ENCODE assay signal across 8 mouse cellular contexts in genomic region chr2:129065437-129066282, GRCm38 (mm10). TPM values are rescaled to one million over a fixed set of nuclear protein-coding genes. Genes with fewer than 3 reads are reported as not detected.
DNase-seq lines count a peak whose midpoint lies in the region; ATAC-seq and TF ChIP-seq lines count a peak whose summit lies in the region.

Ttl (plus strand) TSS chr2:129065942.

- H3K4me3 ChIP-seq in CH12.LX (replicated peaks in 1 of 3; ENCODE audit: low read depth in 2 of 3, low read length in 2 of 3, poor library complexity in 1 of 3), result peak within 1 kb of the TSS; percentile 54 to 86 (median 72)
- H3K4me3 ChIP-seq in forebrain, embryonic 10.5 days, result peak within 1 kb of the TSS; percentile 90
- peak within 1 kb of the TSS; percentile 76 to 85 for H3K4me3 ChIP-seq in heart, embryonic 14.5 days (ENCODE audit: control insufficient read depth in 1 of 2, insufficient read depth in 1 of 2, low read depth in 1 of 2, low read length in 2 of 2)
- H3K4me3 ChIP-seq in kidney, postnatal 0 days (replicated peaks; ENCODE audit: low read depth, low read length), result peak within 1 kb of the TSS; percentile 67
- H3K4me3 ChIP-seq in liver, embryonic 13.5 days (replicated peaks), result peak within 1 kb of the TSS; percentile 75

- peak; percentile 49 for DNase-seq in CH12.LX (ENCODE audit: extremely low read depth)
- DNase-seq in c-Kit-positive CD71-negative TER-119-negative erythroid progenitor cells, embryonic 14.5 days (ENCODE audit: low read depth), result peak; percentile 52
- DNase-seq in forebrain, embryonic 10.5 days (ENCODE audit: extremely low spot score, low spot score), result peak; percentile 78
- DNase-seq in kidney, postnatal 0 days (ENCODE audit: low spot score), result peak; percentile 75
- DNase-seq in liver, embryonic 13.5 days, result peak; percentile 63
- peak; percentile 49 to 65 for DNase-seq in natural killer cell, adult 2 months (ENCODE audit: low spot score in 2 of 2)
- DNase-seq in splenic B cell, adult 2 months (ENCODE audit: low read depth, low spot score), result peak; percentile 79

- peak within 1 kb of the TSS; percentile 83 for H3K4me2 ChIP-seq in CH12.LX (ENCODE audit: insufficient read depth, low read depth, poor library complexity, severe bottlenecking)
- peak within 1 kb of the TSS; percentile 82 for H3K4me2 ChIP-seq in heart, embryonic 14.5 days (ENCODE audit: low read length)
- peak within 1 kb of the TSS; percentile 68 for H3K4me2 ChIP-seq in kidney, postnatal 0 days (ENCODE audit: low read length)
- H3K4me2 ChIP-seq in liver, embryonic 13.5 days, result peak within 1 kb of the TSS; percentile 98

- peak; percentile 91 for ATAC-seq in heart, embryonic 14.5 days (ENCODE audit: insufficient number of reproducible peaks, insufficient read depth, low FRiP score, low read depth)
- ATAC-seq in kidney, postnatal 0 days (replicated peaks; ENCODE audit: low FRiP score, low read depth), result peak; percentile 95
- ATAC-seq in liver, embryonic 13.5 days (ENCODE audit: low read depth), result peak; percentile 92

- no peak within 1 kb of the TSS for H3K27ac ChIP-seq in CH12.LX (ENCODE audit: insufficient read depth, low read depth)
- peak within 1 kb of the TSS; percentile 90 for H3K27ac ChIP-seq in forebrain, embryonic 10.5 days
- peak within 1 kb of the TSS; percentile 20 to 40; a peak in 2 of 4 replicates for H3K27ac ChIP-seq in heart, embryonic 14.5 days (replicated peaks in 1 of 2; ENCODE audit: control insufficient read depth in 1 of 2, insufficient read depth in 1 of 2, low read depth in 2 of 2, low read length in 2 of 2)
- peak within 1 kb of the TSS; percentile 62 for H3K27ac ChIP-seq in kidney, postnatal 0 days
- H3K27ac ChIP-seq in liver, embryonic 13.5 days, result peak within 1 kb of the TSS; percentile 6; the same call in 1 of the 2 replicates

- H3K9ac ChIP-seq in CH12.LX (ENCODE audit: insufficient read depth, low read depth), result peak within 1 kb of the TSS; percentile 27; the same call in 1 of the 2 replicates
- H3K9ac ChIP-seq in heart, embryonic 14.5 days (ENCODE audit: low read length), result peak within 1 kb of the TSS; percentile 82
- peak within 1 kb of the TSS; percentile 69 for H3K9ac ChIP-seq in kidney, postnatal 0 days (ENCODE audit: low read depth, low read length)
- H3K9ac ChIP-seq in liver, embryonic 13.5 days, result peak within 1 kb of the TSS; percentile 80

- H3K9me3 ChIP-seq in CH12.LX (replicated peaks; ENCODE audit: low read length), result no peaks in the 10 kb centered on the region
- H3K9me3 ChIP-seq in forebrain, embryonic 10.5 days, result peaks cover 6% of the 10 kb centered on the region; the same call in 1 of the 2 replicates
- H3K9me3 ChIP-seq in heart, embryonic 14.5 days (ENCODE audit: control insufficient read depth, low read length), result no peaks in the 10 kb centered on the region
- H3K9me3 ChIP-seq in kidney, postnatal 0 days (replicated peaks; ENCODE audit: low read length), result no peaks in the 10 kb centered on the region
- H3K9me3 ChIP-seq in liver, embryonic 13.5 days (replicated peaks), result no peaks in the 10 kb centered on the region

- dilution Hi-C loops in CH12.LX (cut with MboI; ENCODE audit: extremely low pct_ligation_motif_present, extremely low pct_unique_long_range_greater_than_20kb, low sequenced_read_pairs), result no loop called here

- H3K27me3 ChIP-seq in CH12.LX (replicated peaks), result peaks cover 7% of the 10 kb centered on the region
- no peaks in the 10 kb centered on the region for H3K27me3 ChIP-seq in forebrain, embryonic 10.5 days (ENCODE audit: poor library complexity, severe bottlenecking)
- H3K27me3 ChIP-seq in heart, embryonic 14.5 days (ENCODE audit: control insufficient read depth, insufficient read depth, low read length), result no peaks in the 10 kb centered on the region
- no peaks in the 10 kb centered on the region for H3K27me3 ChIP-seq in kidney, postnatal 0 days (ENCODE audit: insufficient read depth, low read length)
- H3K27me3 ChIP-seq in liver, embryonic 13.5 days, result peaks cover 4% of the 10 kb centered on the region; the same call in 1 of the 2 replicates
- no peaks in the 10 kb centered on the region for H3K27me3 ChIP-seq in splenic B cell, adult 2 months (ENCODE audit: control insufficient read depth, insufficient read depth, low read length, poor library complexity, severe bottlenecking)

- peak; percentile 50; the same call in 1 of the 2 replicates for TF ChIP-seq POLR2A in CH12.LX (IDR thresholded peaks at IDR 0.05; ENCODE audit: low read depth, low read length)

- in situ Hi-C loops in CH12.LX (cut with MboI; ENCODE audit: low pct_ligation_motif_present, low pct_unique_long_range_greater_than_20kb, low sequenced_read_pairs), result no loop called here

- TF ChIP-seq CTCF in CH12.LX (conservative IDR thresholded peaks at IDR 0.05 in 1 of 2, IDR thresholded peaks at IDR 0.05 in 1 of 2; ENCODE audit: low read depth in 2 of 2, low read length in 2 of 2), result no peak
- no peak for TF ChIP-seq CTCF in kidney, postnatal 0 days (IDR thresholded peaks at IDR 0.05; ENCODE audit: low read depth)

- no peak for TF ChIP-seq RAD21 in CH12.LX (IDR thresholded peaks at IDR 0.05; ENCODE audit: low read depth, low read length)

- no peak for TF ChIP-seq EP300 in CH12.LX (IDR thresholded peaks at IDR 0.05; ENCODE audit: low read length)

- H3K79me2 ChIP-seq in CH12.LX (replicated peaks; ENCODE audit: control insufficient read depth, extremely low read depth, insufficient read depth, poor library complexity, severe bottlenecking), result no peaks in the 10 kb centered on the region

- WGBS in forebrain, embryonic 10.5 days, result 1% methylated on average over 62 of the region's 62 CpGs
- 1% methylated on average over 60 of the region's 62 CpGs for WGBS in heart, embryonic 14.5 days
- 1% methylated on average over 62 of the region's 62 CpGs for WGBS in kidney, postnatal 0 days
- 3% methylated on average over 56 of the region's 62 CpGs for WGBS in liver, embryonic 13.5 days (ENCODE audit: insufficient replicate concordance)

- no peaks in the 10 kb centered on the region for H3K36me3 ChIP-seq in CH12.LX (replicated peaks in 1 of 2; ENCODE audit: control insufficient read depth in 1 of 2, insufficient read depth in 1 of 2, low read length in 1 of 2)
- H3K36me3 ChIP-seq in forebrain, embryonic 10.5 days (replicated peaks), result peaks cover 21% of the 10 kb centered on the region
- 0 out of 2 replicates have a peak, but pooled peaks cover 5% of the 10 kb centered on the region for H3K36me3 ChIP-seq in heart, embryonic 14.5 days (ENCODE audit: control insufficient read depth, insufficient read depth, low read length)
- H3K36me3 ChIP-seq in kidney, postnatal 0 days (ENCODE audit: insufficient read depth, low read length), result no peaks in the 10 kb centered on the region
- no peaks in the 10 kb centered on the region for H3K36me3 ChIP-seq in liver, embryonic 13.5 days
- no peaks in the 10 kb centered on the region for H3K36me3 ChIP-seq in splenic B cell, adult 2 months (ENCODE audit: control insufficient read depth, insufficient read depth, low read length, poor library complexity, severe bottlenecking)

- peaks cover 0 to 7% of the 10 kb centered on the region in 2 experiments; a peak in 2 of 4 replicates for H3K4me1 ChIP-seq in CH12.LX (ENCODE audit: control insufficient read depth in 1 of 2, insufficient read depth in 2 of 2)
- peaks cover 25% of the 10 kb centered on the region for H3K4me1 ChIP-seq in forebrain, embryonic 10.5 days
- peaks cover 3 to 10% of the 10 kb centered on the region in 2 experiments; a peak in 3 of 4 replicates for H3K4me1 ChIP-seq in heart, embryonic 14.5 days (ENCODE audit: control insufficient read depth in 2 of 2, insufficient read depth in 2 of 2, low read length in 2 of 2)
- H3K4me1 ChIP-seq in kidney, postnatal 0 days (replicated peaks; ENCODE audit: insufficient read depth, low read length), result no peaks in the 10 kb centered on the region
- peaks cover 20% of the 10 kb centered on the region for H3K4me1 ChIP-seq in liver, embryonic 13.5 days (replicated peaks)

TF ChIP-seq in CH12.LX, 34 proteins besides CTCF, POLR2A, EP300 and RAD21:
- TF ChIP-seq HCFC1 (IDR thresholded peaks at IDR 0.05; ENCODE audit: low read depth, low read length) (no peak), PAX5 (IDR thresholded peaks at IDR 0.05; ENCODE audit: low read length) (no peak), MYC (IDR thresholded peaks at IDR 0.05; ENCODE audit: low read depth, low read length) (no peak), CHD2 (IDR thresholded peaks at IDR 0.05; ENCODE audit: low read length) (no peak), MXI1 (IDR thresholded peaks at IDR 0.05; ENCODE audit: low read depth, low read length) (no peak), NELFE (IDR thresholded peaks at IDR 0.05; ENCODE audit: low read depth, low read length) (peak; percentile 50), TCF12 (IDR thresholded peaks at IDR 0.05; ENCODE audit: low read depth, low read length) (peak; percentile 14; the same call in 1 of the 2 replicates), BHLHE40 (IDR thresholded peaks at IDR 0.05; ENCODE audit: low read depth, low read length) (no peak), SIN3A (IDR thresholded peaks at IDR 0.05; ENCODE audit: low read length) (peak; percentile 50; the same call in 1 of the 2 replicates), MAFK (IDR thresholded peaks at IDR 0.05; ENCODE audit: insufficient replicate concordance, low read length) (no peak), TBP (conservative IDR thresholded peaks at IDR 0.05; ENCODE audit: low read depth, low read length) (no peak), ZKSCAN1 (IDR thresholded peaks at IDR 0.05; ENCODE audit: borderline replicate concordance, low read depth, low read length) (no peak)

RNA-seq across cellular contexts. Expression of gene Ttl, which starts in this region (rescaled TPM):
- total RNA-seq in CH12.LX (2012; rRNA removed) (1.6 and 1.8 TPM in 2 replicates), CH12.LX (2014; rRNA removed) (2.7 and 3.1 TPM in 2 replicates)
- 2.9 and 4.0 TPM in 2 replicates for polyA plus RNA-seq in CH12.LX (2012; ENCODE audit: insufficient read length, low read depth)
- 12.4 and 14.0 TPM in 2 replicates for polyA plus RNA-seq in forebrain, embryonic 10.5 days (2016; fragmentation: Nextera tagmentation; extraction: Ambion mirVana)
- polyA plus RNA-seq in heart, embryonic 14.5 days (2014; fragmentation: Nextera tagmentation; extraction: Ambion mirVana), result 9.2 and 10.7 TPM in 2 replicates
- 9.7 and 10.0 TPM in 2 replicates for polyA plus RNA-seq in kidney, postnatal 0 days (2015; fragmentation: Nextera tagmentation; extraction: Ambion mirVana)
- polyA plus RNA-seq in liver, embryonic 13.5 days (2015; fragmentation: Nextera tagmentation; extraction: Ambion mirVana), result 2.1 and 2.2 TPM in 2 replicates

Comparison
In these comparisons a context has a peak if more than half of its experiments do, and no peak if none do; other contexts are left out.
1. H3K9ac ChIP-seq: peak in every context shown above with its lines; median percentile 82 in heart, embryonic 14.5 days; 80 in liver, embryonic 13.5 days; 69 in kidney, postnatal 0 days; 27 in CH12.LX.